Mouse (Mus musculus) midbrain, embryonic 16.5 days (tissue): ENCODE results near the gene Nol9. TPM values are rescaled to one million over a fixed set of nuclear protein-coding genes. Genes with fewer than 3 reads are reported as not detected.
A peak's percentile ranks its signal among the peaks of the same experiment; 100 is the strongest.

Source experiments
- ATAC-seq: fragments of 200-750 bp; cut with Nextera tagmentation; 2 replicates; pipeline ENCODE4 v1.8.0; 2017; ENCODE audit warnings: moderate TSS enrichment
- H3K27ac ChIP-seq: fragments of 300-500 bp; sonication (generic); 2 replicates; pipeline ENCODE4 v1.5.1; 2014; ENCODE audit warnings: mild to moderate bottlenecking, low read length, mixed read lengths
- H3K27me3 ChIP-seq: fragments of 300-500 bp; sonication (generic); 2 replicates; pipeline ENCODE4 v1.6.1; 2014; ENCODE audit warnings: low read depth, low read length, mixed read lengths; ENCODE audit not compliant: control insufficient read depth, insufficient read depth
- H3K36me3 ChIP-seq: fragments of 300-500 bp; sonication (generic); 2 replicates; pipeline ENCODE4 v1.6.1; 2014; ENCODE audit warnings: mild to moderate bottlenecking, low read length, moderate library complexity, mixed read lengths; ENCODE audit not compliant: control insufficient read depth, insufficient read depth
- H3K4me1 ChIP-seq: fragments of 300-500 bp; sonication (generic); 2 replicates; pipeline ENCODE4 v1.6.1; 2014; ENCODE audit warnings: mild to moderate bottlenecking, low read length, mixed read lengths; ENCODE audit not compliant: control insufficient read depth, insufficient read depth
- H3K4me2 ChIP-seq: fragments of 300-500 bp; sonication (generic); 2 replicates; pipeline ENCODE4 v1.6.1; 2014; ENCODE audit warnings: mild to moderate bottlenecking, low read length, mixed read lengths
- H3K4me3 ChIP-seq: fragments of 300-500 bp; sonication (generic); 2 replicates; pipeline ENCODE4 v1.5.1; 2014; ENCODE audit warnings: low read depth, mild to moderate bottlenecking, low read length, moderate library complexity, mixed read lengths
- H3K9ac ChIP-seq: fragments of 300-500 bp; sonication (generic); 2 replicates; pipeline ENCODE4 v1.6.1; 2014; ENCODE audit warnings: low read depth, low read length, mixed read lengths
- H3K9me3 ChIP-seq: fragments of 300-500 bp; sonication (generic); replicated peaks from 2 replicates; pipeline ENCODE4 v1.6.1; 2014; ENCODE audit warnings: mild to moderate bottlenecking, low read length, mixed read lengths; ENCODE audit not compliant: control insufficient read depth, poor library complexity, severe bottlenecking
- WGBS: fragments of 180-500 bp; shearing (Covaris S2); extraction: QIAGEN DNeasy Blood & Tissue Kit; methylation state at CpG from one replicate; pipeline ENCODE4 v1.1.7; 2014; 5-methylcytosine and 5-hydroxymethylcytosine counted together
- polyA plus RNA-seq: library from polyadenylated mRNA; unstranded; fragments of >200 nt; fragmentation: Nextera tagmentation; extraction: Ambion mirVana; gene quantifications from 2 replicates; pipeline ENCODE4 v1.2.1, GENCODE M21; 2015

Gene Nol9
- polyA plus RNA-seq, 1 experiment from 2014 or later: 22.8 TPM

DNA sequence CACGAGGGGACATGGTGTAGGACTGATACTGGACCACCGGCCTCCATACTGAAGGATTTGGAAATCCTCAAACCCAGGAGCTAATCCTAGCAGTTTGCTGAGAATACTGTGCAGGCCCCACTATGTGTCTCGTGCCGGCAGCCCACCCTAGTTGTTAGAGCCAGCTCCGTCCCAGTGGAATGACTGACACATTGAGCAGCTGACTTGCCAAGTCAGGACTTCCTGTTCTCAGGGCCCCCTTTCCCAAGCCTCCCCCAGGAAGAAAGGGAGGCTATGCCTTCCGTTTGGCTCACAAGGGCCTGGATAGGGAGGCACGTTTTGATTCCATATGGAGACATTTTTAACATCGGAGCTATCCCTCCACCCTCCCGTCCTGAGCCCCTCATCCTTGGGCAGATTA is 51.1 kb downstream of the Nol9 start:
- Histone ChIP-seq H3K4me2 (no peak overlapping the region), H3K27me3 (no peaks in the 10 kb centered on the region; the same call in 1 of the 2 replicates), H3K9ac (no peak overlapping the region), H3K36me3 (no peaks in the 10 kb centered on the region), H3K4me1 (peaks cover 21% of the 10 kb centered on the region), H3K27ac (no peak overlapping the region), H3K9me3 (no peaks in the 10 kb centered on the region), H3K4me3 (no peak overlapping the region)
- 79% methylated on average over 9 of the region's 9 CpGs for WGBS
- ATAC-seq: no peak

DNA sequence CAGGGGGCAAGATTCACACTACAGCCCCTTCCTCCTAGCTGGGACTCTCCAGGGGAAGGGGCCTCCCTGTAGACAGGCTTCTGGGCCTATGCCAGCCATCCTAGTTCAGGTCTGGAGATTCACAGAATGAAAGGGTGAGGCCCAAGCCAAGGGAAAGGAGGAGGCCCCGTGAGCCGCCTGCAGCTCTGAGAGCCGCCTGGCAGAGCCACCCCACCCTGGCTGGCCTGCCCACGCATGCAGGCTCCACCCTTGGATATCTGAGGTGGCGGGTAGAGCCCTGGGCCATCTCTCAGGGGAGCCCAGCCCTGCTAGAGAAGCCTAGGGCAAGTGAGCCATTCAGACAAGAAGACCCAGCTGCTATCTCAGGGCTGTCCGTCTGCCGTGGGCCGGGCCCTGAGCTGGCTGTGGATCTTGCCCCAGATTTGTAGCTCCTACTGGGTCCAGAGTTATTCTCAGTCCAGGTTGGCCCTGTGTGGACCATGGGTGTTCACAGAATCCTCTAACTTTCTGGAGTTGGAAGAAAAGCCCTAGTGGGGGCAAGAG is 53.7 kb downstream of the Nol9 start:
- Histone ChIP-seq H3K36me3 (no peaks in the 10 kb centered on the region), H3K4me3 (no peak overlapping the region), H3K4me2 (no peak overlapping the region), H3K9ac (0 out of 2 replicates have a peak overlapping the region, but pooled peaks have one; percentile 26), H3K4me1 (peaks cover 7% of the 10 kb centered on the region), H3K27me3 (no peaks in the 10 kb centered on the region), H3K27ac (no peak overlapping the region), H3K9me3 (no peaks in the 10 kb centered on the region)
- ATAC-seq: no peak
- 68% methylated on average over 8 of the region's 8 CpGs for WGBS

GRCm38 (mm10) chr4:152094233-152094632 is 55.1 kb downstream of the Nol9 start:
- 88% methylated on average over 12 of the region's 12 CpGs for WGBS
- ATAC-seq: no peak
- no peak overlapping the region for H3K9ac ChIP-seq
- H3K4me2 ChIP-seq: no peak overlapping the region
- H3K36me3 ChIP-seq: no peaks in the 10 kb centered on the region
- no peaks in the 10 kb centered on the region; the same call in 1 of the 2 replicates for H3K4me1 ChIP-seq
- H3K27ac ChIP-seq: no peak overlapping the region
- H3K4me3 ChIP-seq: no peak overlapping the region
- no peaks in the 10 kb centered on the region for H3K27me3 ChIP-seq
- no peaks in the 10 kb centered on the region for H3K9me3 ChIP-seq

DNA sequence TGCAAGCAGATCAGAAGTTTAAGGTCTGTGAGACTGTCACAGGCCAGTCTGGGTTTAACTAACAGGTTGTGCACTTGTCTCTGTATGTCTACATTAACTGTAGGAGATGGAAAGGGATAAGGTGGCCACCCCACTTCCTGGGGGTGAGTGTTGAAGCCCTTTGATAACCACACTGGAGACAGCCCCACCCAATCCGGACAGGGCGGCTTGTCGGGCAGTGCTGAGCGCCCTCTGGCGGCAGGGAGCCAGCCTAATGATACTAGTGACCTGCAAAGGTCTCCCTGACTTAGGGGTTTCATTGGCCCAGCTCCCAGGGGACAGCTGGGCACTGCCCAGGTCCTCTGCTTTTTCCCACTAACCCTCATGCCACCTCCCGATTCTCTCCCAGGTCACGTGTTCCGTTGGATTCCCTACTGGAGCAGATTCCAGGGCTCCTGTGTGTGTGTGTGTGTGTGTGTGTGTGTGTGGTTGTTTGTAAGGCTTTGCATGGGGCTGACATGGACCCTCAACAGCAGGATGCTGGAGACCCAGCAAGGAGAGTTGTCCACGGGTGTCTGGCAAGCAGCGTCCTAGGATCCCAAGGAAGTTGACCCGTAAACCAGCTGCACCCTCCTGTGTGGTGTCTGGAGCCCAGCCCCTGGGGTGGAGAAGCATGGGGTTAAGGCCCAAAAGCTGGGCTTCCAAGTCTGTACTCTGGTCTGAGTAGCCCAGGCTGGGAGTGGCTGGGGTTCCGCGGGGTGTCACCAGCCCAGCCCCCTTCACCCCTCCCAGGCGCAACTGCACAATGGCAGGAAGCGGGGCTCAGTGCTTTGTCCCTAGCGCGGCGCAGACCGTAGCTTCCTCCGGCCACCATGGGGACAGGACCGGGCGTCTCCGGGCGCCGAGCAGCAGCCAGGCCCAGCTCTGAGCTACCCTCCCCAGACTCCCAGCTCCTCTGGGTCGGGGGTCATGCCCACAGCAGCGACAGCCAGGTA is 57.1 kb downstream of the Nol9 start:
- no peak overlapping the region for H3K27ac ChIP-seq
- H3K36me3 ChIP-seq: no peaks in the 10 kb centered on the region
- no peak overlapping the region for H3K4me2 ChIP-seq
- no peak overlapping the region for H3K9ac ChIP-seq
- no peak overlapping the region for H3K4me3 ChIP-seq
- H3K4me1 ChIP-seq: no peaks in the 10 kb centered on the region; the same call in 1 of the 2 replicates
- WGBS: 21% methylated on average over 27 of the region's 27 CpGs
- peak; percentile 22; the same call in 1 of the 2 replicates for ATAC-seq
- no peaks in the 10 kb centered on the region for H3K27me3 ChIP-seq
- H3K9me3 ChIP-seq: no peaks in the 10 kb centered on the region

- Histone ChIP-seq H3K9ac (no peak overlapping the region), H3K4me1 (no peaks in the 10 kb centered on the region; the same call in 1 of the 2 replicates), H3K36me3 (no peaks in the 10 kb centered on the region), H3K9me3 (no peaks in the 10 kb centered on the region), H3K27me3 (no peaks in the 10 kb centered on the region), H3K27ac (no peak overlapping the region), H3K4me2 (no peak overlapping the region), H3K4me3 (no peak overlapping the region)
- peak; percentile 22; the same call in 1 of the 2 replicates for ATAC-seq
- WGBS: 58% methylated on average over 6 of the region's 6 CpGs
Measured at GRCm38 (mm10) chr4:152096927-152097326, 57.8 kb downstream of the Nol9 start.

- Histone ChIP-seq H3K9me3 (no peaks in the 10 kb centered on the region), H3K27ac (no peak overlapping the region), H3K36me3 (0 out of 2 replicates have a peak, but pooled peaks cover 5% of the 10 kb centered on the region), H3K27me3 (no peaks in the 10 kb centered on the region), H3K4me2 (no peak overlapping the region), H3K9ac (no peak overlapping the region), H3K4me1 (no peaks in the 10 kb centered on the region; the same call in 1 of the 2 replicates), H3K4me3 (no peak overlapping the region)
- 22% methylated on average over 11 of the region's 11 CpGs for WGBS
- ATAC-seq: no peak
Measured at GRCm38 (mm10) chr4:152097911-152098799, 59.0 kb downstream of the Nol9 start.

DNA sequence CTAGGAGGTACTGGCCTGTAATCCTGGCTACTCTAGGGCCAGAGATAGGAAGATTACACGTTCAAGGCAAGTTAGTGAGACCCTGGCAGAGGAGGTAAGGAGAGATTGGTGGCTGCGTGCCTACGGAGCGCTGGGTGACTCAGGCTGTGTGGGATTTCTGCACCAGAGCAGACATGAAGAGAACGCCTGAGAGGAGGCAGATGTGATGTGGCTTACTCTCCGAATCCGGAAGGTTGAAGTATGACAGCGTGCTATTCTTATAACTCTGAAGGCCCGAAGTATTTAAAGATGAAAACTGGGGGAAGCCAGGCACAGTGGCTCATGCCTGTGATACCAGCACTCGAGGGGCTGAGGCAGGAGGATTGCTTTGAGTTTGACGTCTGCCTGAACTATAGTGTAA is 61.4 kb downstream of the Nol9 start:
- no peak overlapping the region for H3K4me3 ChIP-seq
- no peak overlapping the region for H3K27ac ChIP-seq
- H3K27me3 ChIP-seq: no peaks in the 10 kb centered on the region
- H3K9me3 ChIP-seq: no peaks in the 10 kb centered on the region
- no peak for ATAC-seq
- H3K9ac ChIP-seq: no peak overlapping the region
- H3K4me2 ChIP-seq: no peak overlapping the region
- H3K4me1 ChIP-seq: no peaks in the 10 kb centered on the region; the same call in 1 of the 2 replicates
- WGBS: 81% methylated on average over 11 of the region's 11 CpGs
- H3K36me3 ChIP-seq: 0 out of 2 replicates have a peak, but pooled peaks cover 5% of the 10 kb centered on the region

DNA sequence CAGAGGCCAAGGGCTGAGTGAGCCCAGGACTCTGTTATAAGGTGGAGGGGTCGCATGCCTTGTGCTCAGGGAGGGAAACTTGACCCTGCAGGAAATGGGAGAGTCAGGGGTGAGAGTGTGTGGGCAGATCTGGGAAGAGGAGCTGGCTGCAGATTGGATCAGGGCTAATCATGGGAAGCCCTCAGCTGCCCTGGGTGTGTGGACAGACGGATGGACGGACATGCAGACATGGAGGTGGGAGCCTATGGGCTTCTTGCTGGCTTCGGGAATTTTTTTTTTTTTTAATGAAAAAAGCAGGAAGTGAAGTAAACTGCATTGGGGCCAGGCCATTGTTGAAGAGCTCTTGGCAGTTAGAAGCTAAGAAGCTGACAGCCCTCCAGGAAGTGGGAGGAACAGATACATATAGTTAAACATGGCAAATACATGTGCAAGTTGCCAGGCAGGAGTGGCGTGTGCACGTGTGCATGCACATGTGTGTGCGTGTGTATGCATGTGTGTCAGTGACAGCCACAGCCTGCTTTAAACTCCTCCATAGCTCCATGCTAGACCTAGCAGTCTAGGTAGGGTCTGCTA is 62.0 kb downstream of the Nol9 start:
- Histone ChIP-seq H3K36me3 (0 out of 2 replicates have a peak, but pooled peaks cover 5% of the 10 kb centered on the region), H3K4me2 (no peak overlapping the region), H3K9me3 (no peaks in the 10 kb centered on the region), H3K27me3 (no peaks in the 10 kb centered on the region), H3K4me1 (no peaks in the 10 kb centered on the region; the same call in 1 of the 2 replicates), H3K9ac (no peak overlapping the region), H3K4me3 (no peak overlapping the region), H3K27ac (no peak overlapping the region)
- WGBS: 89% methylated on average over 7 of the region's 7 CpGs
- ATAC-seq: no peak
